Mouse (Mus musculus) hindbrain, embryonic 11.5 days (tissue): ENCODE data around the gene Foxp4. TPM values are rescaled to one million over a fixed set of nuclear protein-coding genes. Genes with fewer than 3 reads are reported as not detected.
A peak's percentile ranks its signal among the peaks of the same experiment; 100 is the strongest.

ENCODE experiments used
- ATAC-seq: fragments of 200-750 bp; cut with Nextera tagmentation; 2 replicates; pipeline ENCODE4 v1.8.0; 2017; ENCODE audit warnings: mild to moderate bottlenecking, moderate TSS enrichment, moderate library complexity; ENCODE audit not compliant: low FRiP score
- DNase-seq: peaks from one replicate; pipeline ENCODE4 v3.0.0-alpha.2; 2015; ENCODE audit warnings: low spot score
- H3K27ac ChIP-seq: fragments of 300-500 bp; sonication (generic); 2 replicates; pipeline ENCODE4 v1.5.1; 2014; ENCODE audit warnings: mild to moderate bottlenecking, low read depth, low read length
- H3K27me3 ChIP-seq: fragments of 300-500 bp; sonication (generic); 2 replicates; pipeline ENCODE4 v1.6.1; 2014; ENCODE audit warnings: mild to moderate bottlenecking, low read length, moderate library complexity, mixed read lengths; ENCODE audit not compliant: control insufficient read depth, insufficient read depth
- H3K36me3 ChIP-seq: fragments of 300-500 bp; sonication (generic); 2 replicates; pipeline ENCODE4 v1.6.1; 2014; ENCODE audit warnings: mild to moderate bottlenecking, low read length, moderate library complexity, mixed read lengths; ENCODE audit not compliant: control insufficient read depth, insufficient read depth
- H3K4me1 ChIP-seq: fragments of 300-500 bp; sonication (generic); replicated peaks from 2 replicates; pipeline ENCODE4 v1.6.1; 2014; ENCODE audit warnings: low read length, mixed read lengths; ENCODE audit not compliant: control insufficient read depth, insufficient read depth
- H3K4me2 ChIP-seq: fragments of 300-500 bp; sonication (generic); replicated peaks from 2 replicates; pipeline ENCODE4 v1.6.1; 2014; ENCODE audit warnings: mild to moderate bottlenecking, low read depth, low read length
- H3K4me3 ChIP-seq: fragments of 300-500 bp; sonication (generic); 2 replicates; pipeline ENCODE4 v1.5.1; 2014; ENCODE audit warnings: low read depth, low read length
- H3K9ac ChIP-seq: fragments of 300-500 bp; sonication (generic); 2 replicates; pipeline ENCODE4 v1.6.1; 2014; ENCODE audit warnings: low read depth, low read length
- H3K9me3 ChIP-seq: fragments of 300-500 bp; sonication (generic); 2 replicates; pipeline ENCODE4 v1.6.1; 2016; ENCODE audit warnings: low read length; ENCODE audit not compliant: control insufficient read depth
- WGBS: fragments of 180-500 bp; shearing (Covaris S2); extraction: QIAGEN DNeasy Blood & Tissue Kit; methylation state at CpG from one replicate; pipeline ENCODE4 v1.1.7; 2014; 5-methylcytosine and 5-hydroxymethylcytosine counted together
- polyA plus RNA-seq: library from polyadenylated mRNA; unstranded; fragments of >200 nt; fragmentation: Nextera tagmentation; extraction: Ambion mirVana; gene quantifications from 2 replicates; pipeline ENCODE4 v1.2.1, GENCODE M21; 2014

The Foxp4 gene
- polyA plus RNA-seq, 1 experiment from 2014 or later: 28.4 TPM

DNA sequence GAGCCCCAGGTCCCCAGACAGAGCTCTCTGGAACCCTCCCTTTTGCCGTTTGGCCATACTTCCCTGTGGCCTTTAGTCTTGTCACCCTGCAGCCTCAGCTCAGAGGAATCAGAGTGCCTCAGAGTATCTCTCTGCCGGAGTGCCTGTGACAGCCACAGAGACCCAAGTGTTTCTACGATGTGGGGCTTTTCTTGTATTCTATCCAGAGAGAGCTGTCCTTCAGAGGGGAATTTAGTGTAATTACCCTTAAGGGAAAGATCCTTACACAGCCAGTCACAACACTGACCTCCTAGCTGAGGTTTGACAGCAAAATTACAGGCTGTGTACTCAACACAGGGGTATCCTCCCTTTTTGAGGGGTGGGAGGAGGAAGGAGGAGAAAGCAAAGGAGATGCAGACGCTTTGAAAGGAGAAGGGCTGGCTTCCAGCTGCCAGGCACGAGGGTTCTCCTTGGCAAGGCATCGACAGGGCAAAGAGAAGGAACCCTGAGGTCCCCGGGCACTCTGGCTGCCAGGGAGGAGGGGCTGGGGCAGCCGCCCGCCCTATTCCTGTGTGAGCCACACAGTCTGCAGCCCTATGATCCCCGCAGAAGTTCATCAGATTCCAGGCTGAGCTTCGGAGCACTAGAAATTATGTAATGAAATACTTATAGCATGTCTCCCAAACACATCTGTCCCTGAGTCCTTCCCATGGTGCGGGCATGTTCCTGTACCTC, 28.1 kb upstream of the Foxp4 start:
- DNase-seq (no peak), ATAC-seq (no peak)
- Histone ChIP-seq H3K36me3 (no peaks in the 10 kb centered on the region), H3K4me3 (no peak overlapping the region), H3K9ac (no peak overlapping the region), H3K4me2 (no peak overlapping the region; the same call in 1 of the 2 replicates), H3K4me1 (peaks cover 7% of the 10 kb centered on the region), H3K27me3 (no peaks in the 10 kb centered on the region; the same call in none of the 2 replicates), H3K27ac (no peak overlapping the region), H3K9me3 (no peaks in the 10 kb centered on the region)
- WGBS: 25% methylated on average over 12 of the region's 12 CpGs

DNA sequence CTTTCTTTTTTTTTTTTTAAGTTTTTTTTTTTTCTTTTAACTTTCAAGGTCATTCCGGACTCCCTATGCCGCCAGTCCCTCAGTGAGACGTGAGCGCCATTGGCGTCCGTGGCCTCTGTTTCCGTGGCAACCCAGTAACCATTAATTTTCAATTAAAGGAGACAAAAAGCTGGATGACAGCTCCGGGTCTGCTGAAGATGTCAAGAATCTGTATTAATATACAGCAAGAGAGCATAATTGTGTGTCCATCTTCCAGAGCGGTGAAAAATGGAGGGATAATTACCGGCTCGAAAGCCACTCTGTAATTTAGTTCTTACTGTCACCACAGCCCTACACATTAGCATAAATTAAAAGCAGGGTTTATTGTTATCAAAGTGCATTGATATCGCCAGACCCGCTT, 27.0 kb upstream of the Foxp4 start:
- no peak overlapping the region for H3K27ac ChIP-seq
- H3K36me3 ChIP-seq: no peaks in the 10 kb centered on the region
- peak overlapping the region; percentile 15; the same call in 1 of the 2 replicates for H3K4me2 ChIP-seq
- peaks cover 15% of the 10 kb centered on the region for H3K4me1 ChIP-seq
- no peaks in the 10 kb centered on the region for H3K9me3 ChIP-seq
- H3K4me3 ChIP-seq: no peak overlapping the region
- no peaks in the 10 kb centered on the region; the same call in none of the 2 replicates for H3K27me3 ChIP-seq
- ATAC-seq: peak; percentile 50
- H3K9ac ChIP-seq: no peak overlapping the region
- DNase-seq: peak; percentile 66
- WGBS: 33% methylated on average over 13 of the region's 13 CpGs

DNA sequence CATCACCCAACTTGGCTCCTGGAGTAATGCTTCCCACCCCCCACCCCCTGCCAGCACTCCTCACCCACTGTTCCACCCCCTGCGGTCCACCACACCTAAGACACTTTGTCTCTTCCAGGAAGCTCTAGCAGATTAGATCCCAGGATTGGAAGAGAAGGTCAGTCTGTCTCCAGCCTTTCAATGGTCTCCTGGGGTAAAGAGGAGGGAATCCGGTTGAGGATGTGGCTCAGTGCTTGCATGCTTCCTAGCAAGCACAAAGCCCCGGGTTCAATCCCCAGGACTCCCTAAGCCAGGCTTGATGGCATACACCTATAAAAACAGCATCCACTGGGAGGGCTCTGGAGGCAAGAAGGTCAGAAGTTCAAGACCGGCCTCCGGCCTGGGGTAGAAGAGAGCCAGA, 26.4 kb upstream of the Foxp4 start:
- Histone ChIP-seq H3K4me2 (no peak overlapping the region; the same call in 1 of the 2 replicates), H3K9ac (no peak overlapping the region), H3K4me1 (peaks cover 15% of the 10 kb centered on the region), H3K27ac (no peak overlapping the region), H3K36me3 (no peaks in the 10 kb centered on the region), H3K4me3 (no peak overlapping the region), H3K9me3 (no peaks in the 10 kb centered on the region), H3K27me3 (no peaks in the 10 kb centered on the region; the same call in none of the 2 replicates)
- no peak for ATAC-seq
- no peak for DNase-seq
- WGBS: 71% methylated on average over 5 of the region's 5 CpGs

DNA sequence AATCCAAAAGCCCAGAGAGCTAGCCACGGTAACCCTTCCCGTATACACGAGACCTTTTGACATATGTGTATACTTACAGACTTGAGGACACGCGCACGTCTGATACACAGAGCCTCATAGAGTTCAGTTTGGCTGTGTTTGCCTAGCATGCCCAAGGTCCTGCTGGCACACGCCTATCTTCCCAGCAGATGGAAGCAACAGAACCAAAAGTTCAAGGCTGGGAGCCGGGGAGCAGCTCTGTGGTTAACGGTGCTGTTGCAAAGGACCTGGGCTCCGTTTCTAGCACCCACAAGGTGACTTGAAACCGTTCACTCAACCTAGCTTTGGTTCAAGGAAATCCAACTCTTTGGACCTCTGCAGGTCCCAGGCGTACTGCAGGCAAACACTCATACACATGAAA, 25.0 kb upstream of the Foxp4 start:
- Histone ChIP-seq H3K9ac (no peak overlapping the region), H3K9me3 (no peaks in the 10 kb centered on the region), H3K4me2 (no peak overlapping the region), H3K36me3 (no peaks in the 10 kb centered on the region), H3K4me3 (no peak overlapping the region), H3K4me1 (peaks cover 15% of the 10 kb centered on the region), H3K27ac (no peak overlapping the region), H3K27me3 (no peaks in the 10 kb centered on the region; the same call in none of the 2 replicates)
- WGBS: 94% methylated on average over 12 of the region's 12 CpGs
- no peak for DNase-seq
- ATAC-seq: no peak

DNA sequence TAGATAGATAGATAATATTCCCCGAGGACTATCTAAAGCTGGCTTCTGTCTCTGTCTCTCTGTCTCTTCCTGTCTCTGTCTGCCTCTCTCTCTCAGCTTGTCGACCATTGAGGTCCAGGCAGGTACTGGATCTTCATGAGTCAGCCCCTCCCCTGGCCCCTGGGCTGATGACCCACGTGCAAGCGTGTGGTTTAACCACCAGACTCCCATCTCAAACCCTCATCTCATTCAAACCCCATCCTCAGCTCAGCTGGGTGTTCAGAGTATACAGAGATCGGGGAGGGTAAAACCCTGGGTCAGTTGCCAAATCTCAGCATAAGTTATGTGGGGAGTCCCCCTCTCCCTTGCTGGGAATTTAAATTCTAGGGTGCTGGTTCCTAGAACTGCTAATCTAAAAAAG, 24.3 kb upstream of the Foxp4 start:
- no peak for ATAC-seq
- WGBS: 81% methylated on average over 5 of the region's 5 CpGs
- no peak overlapping the region for H3K9ac ChIP-seq

DNA sequence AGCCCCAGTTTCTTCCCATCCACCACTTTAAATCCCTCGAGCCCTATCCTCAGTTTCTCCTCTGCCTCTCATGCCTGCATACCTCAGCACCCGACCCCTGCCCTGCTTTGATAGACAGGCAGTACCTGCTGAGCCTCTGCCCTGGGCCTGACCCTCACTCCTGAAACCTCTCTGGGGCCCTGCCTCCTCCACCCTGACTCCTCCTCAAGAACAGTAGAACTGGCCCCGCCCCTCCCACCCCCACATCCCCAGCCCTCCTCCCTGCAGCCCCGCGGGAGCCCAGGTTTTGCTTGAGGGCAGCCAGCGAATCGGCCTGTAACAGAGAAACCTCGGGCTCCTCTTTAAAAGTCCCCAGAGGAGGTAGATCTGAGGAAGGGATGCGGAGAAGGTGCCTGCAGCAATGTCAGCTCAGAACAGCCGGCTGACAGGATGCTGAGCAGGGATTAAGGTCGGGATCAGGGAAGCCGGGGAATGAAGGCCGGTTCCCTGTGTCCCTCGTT, 22.5 kb upstream of the Foxp4 start:
- 3% methylated on average over 14 of the region's 14 CpGs for WGBS
- Histone ChIP-seq H3K36me3 (no peaks in the 10 kb centered on the region), H3K4me2 (peak overlapping the region; percentile 27; the same call in 1 of the 2 replicates), H3K27me3 (no peaks in the 10 kb centered on the region; the same call in 1 of the 2 replicates), H3K9ac (0 out of 2 replicates have a peak overlapping the region, but pooled peaks have one; percentile 1), H3K9me3 (no peaks in the 10 kb centered on the region), H3K4me1 (peaks cover 8% of the 10 kb centered on the region; the same call in 1 of the 2 replicates), H3K4me3 (no peak overlapping the region), H3K27ac (no peak overlapping the region)
- peak; percentile 51 for DNase-seq
- ATAC-seq: peak; percentile 65; the same call in 1 of the 2 replicates

More for the DNA sequence above, 24.3 kb upstream of the Foxp4 start:
- Histone ChIP-seq H3K9me3 (no peaks in the 10 kb centered on the region), H3K27ac (no peak overlapping the region), H3K27me3 (no peaks in the 10 kb centered on the region; the same call in none of the 2 replicates), H3K36me3 (no peaks in the 10 kb centered on the region), H3K4me3 (no peak overlapping the region), H3K4me2 (no peak overlapping the region), H3K4me1 (peaks cover 15% of the 10 kb centered on the region)
- DNase-seq: no peak

DNA sequence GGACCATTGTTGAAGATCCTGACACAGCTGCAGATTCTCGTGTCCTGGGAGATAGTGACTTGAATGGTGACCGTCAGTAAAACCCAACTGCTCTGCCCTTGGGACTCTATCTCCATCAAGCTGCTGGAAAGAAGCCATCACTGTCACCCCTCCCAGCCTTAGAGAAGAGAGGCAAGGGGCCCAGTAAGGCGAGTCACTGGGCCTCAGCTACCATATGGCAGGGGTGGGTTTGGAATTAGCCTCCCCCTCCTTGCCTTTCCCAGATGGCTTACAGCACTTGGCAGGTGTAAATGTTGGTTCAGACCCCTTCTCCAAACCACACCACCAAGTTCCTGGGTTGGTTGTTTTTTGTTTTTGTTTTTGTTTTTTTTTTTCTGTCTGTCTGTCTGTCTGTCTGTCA, 21.7 kb upstream of the Foxp4 start:
- WGBS: 68% methylated on average over 3 of the region's 3 CpGs
- no peak for ATAC-seq
- DNase-seq: no peak

DNA sequence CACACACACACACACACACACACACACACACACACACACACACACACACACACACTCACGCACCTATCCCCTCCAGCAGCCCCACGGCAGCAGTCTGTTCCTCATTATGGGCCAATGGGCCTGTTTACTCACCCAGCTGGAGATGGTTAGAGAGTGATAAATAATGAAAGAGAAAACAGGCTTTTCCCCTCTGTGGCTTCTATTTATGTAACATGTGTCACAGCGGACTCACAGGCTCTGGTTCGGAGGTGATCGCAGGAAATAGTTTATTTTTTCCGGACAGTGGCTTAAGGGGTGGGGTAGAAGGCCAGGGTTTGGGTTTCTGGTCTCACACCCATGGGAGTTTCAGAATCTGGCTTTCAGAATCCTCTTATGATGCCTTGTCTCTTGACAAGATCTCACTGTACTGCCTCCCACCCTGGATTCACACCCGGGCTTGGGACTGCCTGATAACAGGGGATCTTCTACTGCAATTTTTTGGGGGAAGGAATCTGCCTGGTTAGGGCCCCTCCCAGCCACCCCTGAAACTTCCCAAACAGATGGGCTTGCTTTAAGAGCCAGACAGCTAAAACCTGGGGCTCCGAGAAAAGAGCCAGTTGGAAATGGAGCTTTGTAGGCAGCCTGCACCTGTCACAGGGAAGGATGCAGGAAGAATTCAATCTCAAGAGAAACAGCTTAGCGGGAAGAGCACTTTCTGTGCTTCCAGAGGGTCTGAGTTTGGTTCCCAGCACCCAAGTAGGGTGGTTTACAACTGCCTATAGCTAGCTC, 18.8 kb upstream of the Foxp4 start:
- no peaks in the 10 kb centered on the region; the same call in 1 of the 2 replicates for H3K27me3 ChIP-seq
- H3K9ac ChIP-seq: no peak overlapping the region
- H3K36me3 ChIP-seq: no peaks in the 10 kb centered on the region
- no peaks in the 10 kb centered on the region for H3K9me3 ChIP-seq
- no peak overlapping the region for H3K4me2 ChIP-seq
- no peak overlapping the region for H3K27ac ChIP-seq
- ATAC-seq (no peak), DNase-seq (no peak)
- H3K4me1 ChIP-seq: peaks cover 8% of the 10 kb centered on the region; the same call in 1 of the 2 replicates
- 71% methylated on average over 9 of the region's 9 CpGs for WGBS
- H3K4me3 ChIP-seq: no peak overlapping the region

More for the DNA sequence above, 21.7 kb upstream of the Foxp4 start:
- no peaks in the 10 kb centered on the region for H3K9me3 ChIP-seq
- no peaks in the 10 kb centered on the region for H3K36me3 ChIP-seq
- no peaks in the 10 kb centered on the region; the same call in 1 of the 2 replicates for H3K27me3 ChIP-seq
- no peak overlapping the region for H3K27ac ChIP-seq
- H3K4me2 ChIP-seq: no peak overlapping the region
- H3K4me3 ChIP-seq: no peak overlapping the region
- peaks cover 8% of the 10 kb centered on the region; the same call in 1 of the 2 replicates for H3K4me1 ChIP-seq
- no peak overlapping the region for H3K9ac ChIP-seq
